ENCODE assay signal across 17 mouse cellular contexts in genomic region chr12:117342321-117342720, GRCm38 (mm10).
DNase-seq lines count a peak whose midpoint lies in the region; ATAC-seq and TF ChIP-seq lines count a peak whose summit lies in the region.
"Had no signal": no experiment of that assay in that cellular context is flagged by ENCODE, and none has a peak within 500 bp of the region (broad histone marks: within the 10 kb centered on the region; RNA-seq: fewer than 3 reads in every experiment).

No protein-coding gene starts in this region.

- H3K9me3 ChIP-seq in forebrain, postnatal 0 days (ENCODE audit: low read length): no peaks in the 10 kb centered on the region
- H3K9me3 ChIP-seq in midbrain, embryonic 11.5 days (ENCODE audit: control insufficient read depth, low read length): no peaks in the 10 kb centered on the region; the same call in 1 of the 2 replicates
- H3K9me3 ChIP-seq in heart, embryonic 11.5 days (replicated peaks; ENCODE audit: control insufficient read depth, low read length): no peaks in the 10 kb centered on the region
- H3K9me3 ChIP-seq: embryonic facial prominence, embryonic 13.5 days; heart, embryonic 13.5 days; lung, embryonic 15.5 days had no signal

- WGBS in forebrain, postnatal 0 days: 41% methylated on average over 6 of the region's 6 CpGs
- WGBS in midbrain, embryonic 11.5 days: 33% methylated on average over 6 of the region's 6 CpGs
- 36% methylated on average over 6 of the region's 6 CpGs for WGBS in heart, embryonic 11.5 days (ENCODE audit: insufficient replicate concordance)

- no peak overlapping the region for H3K4me2 ChIP-seq in forebrain, postnatal 0 days (ENCODE audit: low read depth)
- no peak overlapping the region for H3K4me2 ChIP-seq in midbrain, embryonic 11.5 days
- no peak overlapping the region for H3K4me2 ChIP-seq in heart, embryonic 11.5 days
- H3K4me2 ChIP-seq: embryonic facial prominence, embryonic 13.5 days; heart, embryonic 13.5 days; lung, embryonic 15.5 days had no signal

- TF ChIP-seq CTCF in left cerebral cortex, adult 2 months (IDR thresholded peaks at IDR 0.05): no peak
- no peak for TF ChIP-seq CTCF in forebrain, postnatal 0 days (IDR thresholded peaks at IDR 0.05; ENCODE audit: low read depth)

- intact Hi-C loops in left cerebral cortex, adult 2 months (cut with DNase I): no loop called here
- intact Hi-C loops in left cerebral cortex, postnatal 10 days (cut with DNase I): no loop called here
- intact Hi-C loops in heart, postnatal 36 days (cut with DNase I): no loop called here

- no peaks in the 10 kb centered on the region for H3K36me3 ChIP-seq in forebrain, postnatal 0 days (ENCODE audit: insufficient read depth)
- H3K36me3 ChIP-seq in midbrain, embryonic 11.5 days (ENCODE audit: control insufficient read depth, insufficient read depth, low read length): no peaks in the 10 kb centered on the region
- H3K36me3 ChIP-seq in heart, embryonic 11.5 days (ENCODE audit: control insufficient read depth, insufficient read depth, low read length): no peaks in the 10 kb centered on the region
- H3K36me3 ChIP-seq: embryonic facial prominence, embryonic 13.5 days; heart, embryonic 13.5 days; lung, embryonic 15.5 days had no signal

- peaks cover 30% of the 10 kb centered on the region for H3K4me1 ChIP-seq in forebrain, postnatal 0 days (ENCODE audit: insufficient read depth)
- peaks cover 65% of the 10 kb centered on the region for H3K4me1 ChIP-seq in midbrain, embryonic 11.5 days (ENCODE audit: control insufficient read depth, insufficient read depth, low read length)
- peaks cover 11% of the 10 kb centered on the region; the same call in 1 of the 2 replicates for H3K4me1 ChIP-seq in heart, embryonic 11.5 days (ENCODE audit: control insufficient read depth, insufficient read depth, low read length)
- H3K4me1 ChIP-seq: lung, embryonic 15.5 days had no signal

- H3K4me3 ChIP-seq in left cerebral cortex, adult 2 months: no peak overlapping the region
- H3K4me3 ChIP-seq in forebrain, postnatal 0 days (ENCODE audit: low read depth, low read length): no peak overlapping the region
- no peak overlapping the region for H3K4me3 ChIP-seq in midbrain, embryonic 11.5 days (ENCODE audit: low read depth, low read length)
- no peak overlapping the region for H3K4me3 ChIP-seq in heart, embryonic 11.5 days (ENCODE audit: low read depth, low read length)
- H3K4me3 ChIP-seq: embryonic facial prominence, embryonic 13.5 days; heart, embryonic 13.5 days; lung, embryonic 15.5 days had no signal

- ATAC-seq in forebrain, postnatal 0 days: no peak
- no peak for ATAC-seq in midbrain, embryonic 11.5 days (ENCODE audit: low FRiP score)
- ATAC-seq in heart, embryonic 11.5 days (replicated peaks; ENCODE audit: insufficient number of reproducible peaks, low FRiP score, low TSS enrichment): no peak
- ATAC-seq: Patski had no signal

- no peaks in the 10 kb centered on the region for H3K27me3 ChIP-seq in forebrain, postnatal 0 days (ENCODE audit: insufficient read depth, low read length)
- no peaks in the 10 kb centered on the region for H3K27me3 ChIP-seq in midbrain, embryonic 11.5 days (ENCODE audit: control insufficient read depth, insufficient read depth, low read length)
- H3K27me3 ChIP-seq in heart, embryonic 11.5 days (ENCODE audit: control insufficient read depth, insufficient read depth, low read length): peaks cover 4% of the 10 kb centered on the region; the same call in 1 of the 2 replicates
- H3K27me3 ChIP-seq: embryonic facial prominence, embryonic 13.5 days; lung, embryonic 15.5 days; Patski had no signal

- H3K9ac ChIP-seq in forebrain, postnatal 0 days: no peak overlapping the region
- H3K9ac ChIP-seq in midbrain, embryonic 11.5 days (ENCODE audit: low read length): peak overlapping the region; percentile 44; the same call in 1 of the 2 replicates
- no peak overlapping the region for H3K9ac ChIP-seq in heart, embryonic 11.5 days (ENCODE audit: low read depth, low read length)
- H3K9ac ChIP-seq: embryonic facial prominence, embryonic 13.5 days; heart, embryonic 13.5 days; lung, embryonic 15.5 days had no signal

- H3K27ac ChIP-seq in left cerebral cortex, adult 2 months: peak overlapping the region; percentile 11; the same call in 1 of the 2 replicates
- H3K27ac ChIP-seq in forebrain, postnatal 0 days (ENCODE audit: low read depth, low read length): 0 out of 2 replicates have a peak overlapping the region, but pooled peaks have one; percentile 35
- peak overlapping the region; percentile 59 for H3K27ac ChIP-seq in midbrain, embryonic 11.5 days (ENCODE audit: low read depth, low read length)
- no peak overlapping the region for H3K27ac ChIP-seq in heart, embryonic 11.5 days (ENCODE audit: low read depth, low read length)
- H3K27ac ChIP-seq: embryonic facial prominence, embryonic 13.5 days; heart, embryonic 13.5 days; lung, embryonic 15.5 days had no signal

- no peak for DNase-seq in left cerebral cortex, adult 2 months (ENCODE audit: extremely low spot score in 1 of 2, low spot score in 2 of 2)
- no peak for DNase-seq in left cerebral cortex, postnatal 10 days (ENCODE audit: extremely low spot score in 1 of 2, low spot score in 2 of 2)
- no peak for DNase-seq in forebrain, postnatal 0 days
- peak; percentile 91 for DNase-seq in midbrain, embryonic 11.5 days (ENCODE audit: low spot score, missing footprints)
- DNase-seq in heart, postnatal 36 days: no peak
- DNase-seq in gastrocnemius, postnatal 10 days: no peak
- DNase-seq: B cell, adult 2 months; cerebellum, postnatal 14 days; gastrocnemius, postnatal 36 days; kidney, adult 8-10 months; kidney, postnatal 4 days; thymus, postnatal 4 days had no signal
